Mouse (Mus musculus) kidney, adult 18-20 months (tissue): ENCODE measurements around the gene Eno3.

ENCODE experiments used
- DNase-seq: peaks from one replicate; pipeline ENCODE4 v3.0.0; 2021

Eno3 gene

DNA sequence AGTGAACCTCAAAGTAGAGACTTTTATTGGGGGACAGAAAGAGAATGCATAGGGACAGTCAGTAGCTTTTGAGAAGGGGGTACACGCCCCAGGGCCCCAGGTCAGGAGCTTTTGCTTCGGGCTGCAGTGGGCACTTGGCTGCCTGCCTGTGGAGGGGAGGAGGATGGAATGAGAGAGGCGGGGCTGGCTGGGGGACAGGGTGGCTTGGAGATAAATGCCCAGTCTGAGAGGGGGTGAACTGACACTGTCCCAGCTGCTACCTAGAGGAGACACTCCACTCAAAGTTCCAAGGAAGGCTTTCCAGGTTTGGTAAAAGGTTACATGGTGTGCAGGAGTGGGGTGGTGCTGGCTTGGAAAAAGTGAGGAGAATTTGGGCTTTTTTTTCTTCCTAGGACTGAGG, at the start of gene Eno3:
TSS of gene Eno3 (plus strand) at position 239 of the 400 bp plus-strand sequence.
- DNase-seq = no peak

DNA sequence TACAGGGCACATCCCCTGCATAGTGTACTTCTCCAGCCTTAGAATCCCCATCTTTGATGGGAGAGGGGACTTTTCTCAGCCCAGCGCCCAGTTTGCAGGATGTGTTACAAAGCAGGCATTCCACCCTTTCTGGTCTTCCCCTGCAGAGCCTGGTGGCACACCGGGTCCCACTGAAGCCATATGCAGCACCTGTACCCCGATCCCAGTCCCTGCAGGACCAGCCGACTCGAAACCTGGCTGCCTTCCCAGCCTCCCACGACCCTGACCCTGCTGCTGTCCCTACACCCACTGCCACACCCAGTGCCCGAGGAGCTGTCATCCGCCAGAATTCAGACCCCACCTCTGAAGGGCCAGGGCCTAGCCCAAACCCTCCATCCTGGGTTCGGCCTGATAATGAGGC, 49.4 kb upstream of the Eno3 start:
- DNase-seq = no peak

DNA sequence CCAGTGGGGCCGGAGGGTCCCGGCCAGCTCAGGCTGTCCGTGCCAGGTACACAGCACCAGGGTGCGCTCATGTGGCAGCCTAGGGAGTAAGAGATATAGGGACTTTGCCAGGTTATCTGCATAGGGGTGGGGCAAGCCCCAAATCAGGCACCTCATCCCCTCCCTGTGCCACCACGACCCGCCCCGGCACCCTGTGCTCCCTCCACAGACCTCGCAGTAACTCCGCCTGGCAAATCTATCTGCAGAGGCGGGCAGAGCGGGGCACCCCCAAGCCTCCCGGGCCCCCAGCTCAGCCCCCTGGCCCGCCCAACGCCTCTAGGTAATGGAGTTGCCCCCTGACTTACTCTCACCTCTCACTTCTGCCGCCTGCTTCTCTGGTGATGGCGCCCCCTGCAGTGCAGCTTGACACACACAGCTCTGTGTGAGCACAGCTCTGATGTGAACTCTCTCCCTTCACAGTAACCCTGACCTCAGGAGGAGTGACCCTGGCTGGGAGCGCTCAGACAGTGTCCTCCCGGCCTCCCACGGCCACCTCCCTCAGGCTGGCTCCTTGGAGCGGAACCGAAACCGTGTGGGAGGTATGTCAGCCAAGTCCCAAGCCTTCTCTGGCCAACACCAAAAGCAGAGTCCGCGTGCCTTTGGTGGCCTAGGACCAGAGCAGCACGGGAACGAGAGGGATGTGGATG, 48.5 kb upstream of the Eno3 start:
- DNase-seq = peak; percentile 49

DNA sequence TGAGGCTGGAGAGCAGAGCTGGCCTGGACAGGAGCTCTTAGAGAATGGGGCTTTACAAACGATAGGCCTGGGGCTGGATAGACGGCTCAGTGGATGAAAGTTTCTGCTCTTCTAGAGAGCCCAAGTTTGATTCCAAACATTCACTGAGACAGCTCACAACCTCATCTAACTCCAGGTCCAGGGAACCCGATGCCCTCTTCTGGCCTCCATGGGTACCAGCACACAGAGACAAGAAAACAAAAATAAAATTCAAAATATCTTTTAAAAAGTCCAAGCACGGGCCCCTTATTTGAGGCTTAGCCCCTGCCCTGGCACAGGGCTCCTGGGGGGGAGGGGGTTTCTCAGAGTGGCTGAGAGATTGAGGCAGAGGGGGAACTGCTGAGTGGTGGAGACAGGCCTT, 46.2 kb upstream of the Eno3 start:
- no peak for DNase-seq

DNA sequence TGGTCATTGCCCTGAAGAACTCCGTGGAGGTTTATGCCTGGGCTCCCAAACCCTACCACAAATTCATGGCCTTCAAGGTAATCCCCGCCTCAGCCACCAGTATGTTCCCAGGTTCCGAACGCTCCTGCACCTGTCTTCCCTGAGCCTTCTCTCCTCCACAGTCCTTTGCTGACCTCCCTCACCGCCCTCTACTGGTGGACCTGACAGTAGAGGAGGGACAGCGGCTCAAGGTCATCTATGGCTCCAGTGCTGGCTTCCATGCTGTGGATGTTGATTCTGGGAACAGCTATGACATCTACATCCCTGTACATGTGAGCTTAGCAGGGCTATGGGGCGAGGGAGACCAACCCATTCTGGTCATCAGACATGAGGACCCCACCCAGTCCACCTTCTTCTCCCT, 44.5 kb upstream of the Eno3 start:
- no peak for DNase-seq

DNA sequence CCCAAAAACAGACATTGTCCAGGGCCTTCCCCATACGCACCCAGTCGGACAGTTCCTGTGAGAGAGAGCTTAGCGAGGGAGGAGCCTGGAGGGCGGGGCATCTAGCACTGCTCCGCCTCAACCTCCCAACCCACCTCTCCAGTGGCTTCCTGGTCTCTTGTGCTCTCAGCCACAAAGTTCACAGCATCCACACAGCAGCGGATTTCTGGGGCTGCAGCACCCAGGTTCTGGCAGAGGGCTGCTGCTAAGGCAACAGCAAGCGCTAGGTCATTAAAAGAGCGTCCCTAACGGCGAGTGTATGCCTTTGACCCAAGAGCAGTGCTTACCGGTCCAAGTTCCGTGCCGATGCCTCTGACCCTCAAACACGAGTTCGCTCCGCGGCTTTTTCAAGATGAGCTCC, 41.9 kb upstream of the Eno3 start:
- peak; percentile 71 for DNase-seq

DNA sequence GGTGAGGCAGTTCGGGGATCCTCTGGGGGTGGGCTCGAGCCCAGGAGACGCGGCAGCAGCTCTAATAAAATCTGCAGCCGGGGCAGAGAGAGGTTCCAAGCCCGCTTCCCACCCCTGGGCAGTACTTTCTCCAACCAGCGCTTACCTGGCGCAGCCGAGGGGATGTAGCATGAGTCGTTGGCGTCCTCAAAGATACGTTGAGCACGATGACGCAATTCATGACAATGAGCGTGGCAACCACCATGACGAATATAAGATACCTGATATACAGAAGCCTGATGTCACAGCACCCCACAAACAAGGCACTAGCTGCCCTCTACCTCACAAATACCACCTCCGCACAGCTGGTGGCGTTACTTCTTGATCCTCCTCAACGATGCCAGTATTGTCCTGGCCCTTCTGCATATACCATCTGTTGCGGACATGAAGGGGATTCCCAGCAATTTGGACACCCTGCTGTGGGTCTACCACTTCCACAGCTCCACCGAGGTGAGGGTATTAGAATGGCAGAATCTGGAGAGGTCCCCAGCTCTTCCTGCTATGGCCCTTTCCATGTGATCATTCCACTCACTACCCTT, 41.4 kb upstream of the Eno3 start, which contains the start of gene 4930544D05Rik:
TSS of gene 4930544D05Rik (plus strand) at position 333 of the 578 bp plus-strand sequence.
- DNase-seq = no peak

DNA sequence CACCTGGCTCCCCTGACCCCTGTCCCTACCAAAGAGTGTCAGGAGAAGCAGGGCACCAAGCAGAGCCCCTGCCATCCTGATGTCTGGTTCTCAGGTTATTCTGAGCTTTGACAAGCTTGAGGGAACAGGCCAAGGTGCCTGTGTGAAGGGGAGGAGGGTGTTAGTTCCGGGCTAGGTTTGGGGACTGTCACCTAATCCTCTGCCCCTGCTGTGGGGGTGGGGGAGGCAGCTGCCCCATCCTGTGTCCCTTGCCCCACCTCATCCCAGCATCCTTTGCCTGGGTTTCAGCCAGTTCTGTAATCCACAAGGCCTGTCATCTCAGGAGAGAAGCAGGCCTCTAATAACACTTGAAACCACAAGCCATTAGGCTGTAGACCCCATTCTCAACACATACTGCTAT, 37.9 kb upstream of the Eno3 start, which contains the start of gene Chrne:
TSS of gene Chrne (minus strand) at position 116 of the 400 bp plus-strand sequence.
- no peak for DNase-seq

DNA sequence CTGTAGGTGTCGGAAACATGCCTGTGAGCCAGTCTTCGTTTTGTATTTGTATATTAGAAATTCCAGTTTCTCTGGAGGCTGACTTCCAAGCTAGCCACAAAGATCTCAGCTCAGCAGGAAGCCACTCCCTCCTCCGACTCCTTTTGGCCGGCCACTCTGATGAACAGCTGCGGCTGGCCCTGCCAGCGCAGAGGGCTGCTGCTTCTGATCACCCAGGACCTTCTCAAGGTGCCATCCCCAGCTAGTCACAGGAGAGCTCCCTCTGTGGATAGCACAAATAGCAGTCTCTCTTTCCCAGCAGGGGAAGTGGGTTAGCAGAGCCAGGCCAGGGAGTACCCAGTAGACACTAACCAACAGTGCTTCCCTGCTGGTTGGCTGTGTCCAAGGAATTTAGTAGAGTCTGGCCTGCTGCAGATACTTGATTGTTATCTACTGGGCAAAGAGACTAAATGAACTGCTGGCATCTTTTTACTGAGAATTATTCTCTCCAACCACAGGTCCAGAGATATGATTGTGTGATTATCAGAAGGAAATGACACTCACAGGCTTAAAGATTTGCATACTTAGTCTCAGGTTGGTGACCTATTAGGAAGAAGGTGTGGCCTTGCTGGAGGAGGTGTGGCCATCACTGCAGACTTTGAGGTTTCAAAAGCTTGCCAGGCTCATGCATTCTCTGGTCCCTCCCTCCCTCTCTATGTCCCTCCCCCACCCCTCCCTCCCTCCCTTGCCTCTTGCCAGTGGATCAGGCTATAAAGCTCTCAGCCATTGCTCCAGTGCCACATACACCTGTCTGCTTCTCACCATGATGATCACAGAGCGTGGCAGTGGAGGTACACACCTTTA, 34.8 kb upstream of the Eno3 start:
- no peak for DNase-seq

DNA sequence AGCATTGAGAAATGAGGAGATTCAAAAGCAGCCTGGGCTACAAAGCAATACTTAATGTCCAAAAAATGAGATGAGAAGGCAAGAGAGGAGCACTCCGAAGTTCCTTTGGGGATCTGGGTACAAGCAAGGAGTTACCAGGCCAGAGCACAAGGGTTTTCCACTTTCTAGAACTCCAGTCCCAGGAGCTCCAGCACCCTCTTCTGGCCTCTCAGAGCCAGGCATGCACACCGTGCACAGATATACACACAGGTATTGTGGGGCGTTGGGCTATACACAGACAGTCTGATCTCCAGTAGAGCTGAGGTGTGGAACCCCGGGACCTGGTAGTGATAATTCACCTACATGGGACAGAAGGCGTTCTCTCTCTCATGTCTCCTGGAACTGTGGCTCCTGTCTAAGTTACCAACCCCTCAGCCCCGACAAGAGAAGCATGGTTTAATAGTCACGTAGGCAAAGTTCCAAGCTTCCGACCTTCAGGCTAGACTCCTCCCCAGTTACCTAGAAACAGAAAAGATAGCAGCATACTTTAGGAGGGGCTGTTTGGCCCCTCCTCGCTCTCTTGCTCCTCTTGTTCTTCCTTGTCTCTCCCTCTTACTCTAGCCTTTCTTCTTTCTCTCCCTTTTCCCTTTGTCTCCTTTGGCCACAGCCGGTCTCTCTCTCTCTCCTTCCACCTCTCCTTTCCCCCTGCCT, 33.8 kb upstream of the Eno3 start:
- DNase-seq = no peak

DNA sequence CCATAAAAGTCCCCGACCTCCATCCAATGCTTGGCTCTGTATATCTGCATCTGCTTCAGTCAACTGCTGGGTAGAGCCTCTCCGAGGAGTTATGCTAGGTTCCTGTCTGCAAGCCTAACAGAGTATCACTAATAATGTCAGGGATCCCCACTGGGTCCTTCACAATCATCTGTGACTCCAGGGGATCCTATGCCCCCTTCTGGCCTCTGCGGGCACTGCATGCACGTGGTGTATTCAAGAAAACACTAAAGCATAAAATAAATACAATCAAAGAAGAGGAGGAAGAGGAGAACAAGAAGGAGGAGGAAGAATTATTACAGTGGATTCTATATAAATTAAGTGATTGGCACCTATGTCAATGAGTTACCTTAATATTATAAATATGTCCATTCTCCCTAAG, 31.5 kb upstream of the Eno3 start:
- DNase-seq = peak; percentile 60

DNA sequence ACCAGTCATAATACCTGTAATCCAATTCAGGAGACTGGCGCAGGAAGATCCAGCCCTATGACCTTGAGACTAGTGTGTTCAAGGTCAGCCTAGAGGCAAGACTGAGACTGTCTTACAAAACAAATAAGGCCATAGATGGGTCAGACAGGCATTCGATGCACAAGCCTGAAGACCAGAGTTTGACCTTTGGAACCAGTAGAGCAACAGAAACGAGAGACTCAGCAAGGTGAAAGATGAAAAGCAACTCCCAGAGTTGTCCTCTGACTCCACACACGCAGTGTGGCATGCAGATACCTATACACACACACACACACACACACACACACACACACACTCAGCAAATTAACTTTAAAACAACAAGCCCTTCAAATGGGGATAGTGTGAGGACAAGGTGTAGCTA, 30.1 kb upstream of the Eno3 start:
- no peak for DNase-seq

DNA sequence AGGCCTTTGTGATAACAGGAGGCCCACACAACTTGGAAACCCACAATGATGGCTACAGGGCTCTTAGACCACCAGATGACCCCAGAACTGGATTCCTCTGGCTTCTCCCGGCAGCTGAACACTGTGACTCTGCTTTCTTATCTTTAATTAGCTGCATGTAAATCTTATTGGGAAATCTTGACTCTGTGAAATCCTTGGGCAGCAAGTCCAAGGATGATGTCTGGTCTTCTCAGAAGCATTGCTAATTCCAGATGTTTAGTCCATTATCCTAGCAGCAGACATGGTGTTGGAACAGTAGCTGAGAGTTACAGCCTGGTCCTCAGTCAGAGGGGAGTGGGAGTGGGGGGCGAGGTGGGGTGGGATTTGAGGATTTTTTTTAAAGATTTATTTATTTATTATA, 28.6 kb upstream of the Eno3 start:
- DNase-seq = no peak

DNA sequence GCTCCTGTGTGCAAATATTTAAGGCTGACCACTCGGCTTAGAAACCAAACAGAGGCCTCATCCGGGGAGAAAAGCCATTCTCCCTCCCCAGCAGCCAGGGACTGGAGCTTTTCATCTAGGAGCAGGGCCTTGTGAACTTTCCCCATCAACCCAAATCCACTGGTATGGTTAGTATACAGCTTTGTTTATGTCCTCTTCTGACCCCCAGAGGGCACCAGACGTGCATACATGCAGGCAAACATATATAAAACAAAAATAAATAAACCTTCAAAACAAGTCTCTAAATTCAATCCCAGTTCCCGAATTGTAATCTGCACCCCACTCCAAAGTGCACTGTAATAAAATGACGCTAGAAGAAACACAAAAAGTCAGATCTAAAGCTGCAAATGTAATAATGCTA, 27.4 kb upstream of the Eno3 start:
- no peak for DNase-seq

DNA sequence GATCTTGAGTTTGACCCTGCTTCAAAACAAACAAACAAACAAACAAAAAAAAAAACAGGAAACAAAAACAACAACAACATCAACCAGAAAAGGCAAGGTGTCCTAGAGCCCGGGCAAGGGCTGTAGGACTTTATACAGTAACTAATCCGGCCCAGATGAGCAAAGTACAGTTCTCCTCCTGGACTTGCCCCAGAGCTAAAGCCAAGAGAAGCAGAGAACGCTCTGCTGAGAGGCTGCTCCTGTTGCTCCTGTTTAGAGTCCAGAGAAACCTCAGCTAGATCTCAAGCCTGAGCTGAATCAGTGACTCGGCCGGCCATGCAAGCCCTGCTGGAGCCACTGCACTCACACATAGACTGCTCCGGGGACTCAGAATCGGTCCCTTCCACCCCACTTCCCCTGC, 26.9 kb upstream of the Eno3 start:
- peak; percentile 50 for DNase-seq

DNA sequence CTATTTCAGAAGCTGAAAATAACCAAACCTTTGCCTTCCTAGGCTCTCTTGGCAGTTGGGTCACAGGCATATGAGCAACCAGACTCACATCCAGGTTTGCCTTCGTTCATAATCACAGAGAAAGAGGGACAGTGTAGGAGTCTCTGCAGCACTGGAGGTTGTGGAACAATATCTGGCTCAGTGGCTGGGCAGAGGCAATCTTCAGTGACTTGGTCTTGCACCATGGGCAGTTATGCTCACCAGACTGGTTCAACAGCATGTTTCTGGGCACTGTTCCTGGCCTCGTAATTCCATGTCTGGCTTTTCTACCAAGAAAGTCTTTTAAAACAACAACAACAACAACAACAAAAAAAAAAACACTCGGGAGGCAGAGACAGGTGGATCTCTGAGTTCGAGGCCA, 21.4 kb upstream of the Eno3 start:
- DNase-seq = no peak

DNA sequence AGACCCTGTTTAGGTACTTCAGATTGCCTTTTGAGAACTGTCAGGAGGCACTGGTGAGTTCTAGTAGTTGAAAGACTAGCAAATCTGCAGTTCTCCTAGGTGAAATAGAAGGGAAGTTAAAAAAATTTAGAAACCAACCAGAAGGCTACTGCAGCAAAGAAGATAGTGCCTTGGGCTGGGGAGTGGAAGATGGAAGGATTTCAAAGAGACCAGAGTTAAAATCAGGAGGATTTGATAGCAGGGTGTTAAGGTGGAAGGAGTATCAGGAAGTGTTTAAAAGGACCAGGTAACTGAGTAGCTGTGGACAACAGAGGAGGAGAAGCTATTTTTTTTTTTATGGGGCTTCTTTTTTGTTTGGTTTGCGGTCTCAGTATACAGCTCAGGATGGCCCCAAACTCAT, 19.2 kb upstream of the Eno3 start:
- no peak for DNase-seq

DNA sequence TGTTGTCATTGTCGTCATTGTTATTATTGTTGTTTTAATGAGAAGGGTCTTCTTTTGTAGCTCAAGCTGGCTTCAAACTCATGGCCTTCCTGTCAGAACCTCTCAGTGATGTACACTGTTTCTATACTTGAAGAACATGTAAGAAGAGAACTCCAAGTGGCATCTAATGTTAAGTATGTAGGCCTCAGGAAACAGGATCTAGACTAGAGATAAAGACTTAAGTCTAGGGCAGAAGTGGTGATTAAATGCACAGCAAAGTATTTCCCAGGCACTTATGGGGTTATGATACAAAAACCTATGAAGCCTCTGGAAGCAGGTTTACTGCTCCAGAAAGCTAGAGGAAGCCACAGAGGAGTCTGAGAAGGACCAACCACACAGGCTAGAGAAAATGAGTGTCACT, 18.7 kb upstream of the Eno3 start:
- DNase-seq = no peak

DNA sequence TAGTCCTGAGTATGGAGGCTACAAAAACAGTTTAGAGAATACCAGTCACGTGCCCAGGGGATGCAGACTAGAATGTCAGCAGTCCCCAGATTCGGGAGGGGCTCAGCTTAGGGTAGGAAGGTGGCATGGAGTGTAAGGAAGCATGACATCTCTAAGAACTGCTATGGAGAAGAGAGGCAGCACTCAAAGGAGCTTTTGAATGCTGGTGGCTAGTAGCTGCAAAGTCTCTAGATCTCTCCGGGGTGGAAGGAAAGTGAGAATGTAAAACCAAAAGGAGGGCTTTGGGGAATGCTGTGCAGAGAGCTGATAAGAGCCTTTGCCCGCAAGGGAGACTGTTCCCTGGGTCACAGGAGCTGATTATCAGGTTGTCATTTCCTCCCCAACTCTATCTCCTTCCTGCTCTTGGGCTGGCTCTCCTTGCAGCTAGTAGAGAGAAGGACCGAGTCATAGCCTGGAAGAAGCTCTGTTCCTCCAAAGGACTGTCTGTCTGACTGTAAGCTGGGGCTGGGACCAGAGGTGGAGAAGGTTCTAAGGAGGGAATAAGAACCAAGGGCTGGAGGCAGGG, 18.2 kb upstream of the Eno3 start, which contains the start of gene Gp1ba:
TSS of gene Gp1ba (plus strand) at position 409 of the 565 bp plus-strand sequence.
- no peak for DNase-seq

DNA sequence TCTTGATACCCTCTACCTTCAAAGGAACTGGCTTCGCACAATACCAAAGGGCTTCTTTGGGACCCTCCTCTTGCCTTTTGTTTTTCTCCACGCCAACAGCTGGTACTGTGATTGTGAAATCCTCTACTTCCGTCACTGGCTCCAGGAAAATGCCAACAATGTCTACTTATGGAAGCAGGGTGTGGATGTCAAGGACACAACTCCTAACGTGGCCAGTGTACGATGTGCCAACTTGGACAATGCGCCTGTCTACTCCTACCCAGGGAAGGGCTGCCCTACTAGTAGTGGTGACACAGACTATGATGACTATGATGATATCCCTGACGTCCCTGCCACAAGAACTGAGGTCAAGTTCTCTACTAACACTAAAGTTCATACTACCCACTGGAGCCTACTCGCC, 17.0 kb upstream of the Eno3 start:
- no peak for DNase-seq

DNA sequence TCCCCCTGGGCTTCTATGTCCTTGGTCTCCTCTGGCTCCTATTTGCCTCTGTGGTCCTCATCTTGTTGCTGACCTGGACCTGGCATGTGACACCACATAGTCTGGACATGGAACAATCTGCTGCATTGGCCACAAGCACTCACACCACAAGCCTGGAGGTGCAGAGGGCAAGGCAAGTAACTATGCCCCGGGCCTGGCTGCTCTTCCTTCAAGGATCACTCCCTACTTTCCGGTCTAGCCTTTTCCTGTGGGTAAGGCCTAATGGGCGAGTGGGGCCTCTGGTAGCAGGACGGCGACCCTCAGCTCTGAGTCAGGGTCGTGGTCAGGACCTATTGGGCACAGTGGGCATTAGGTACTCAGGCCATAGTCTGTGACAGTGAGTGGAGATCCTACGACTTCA, 15.8 kb upstream of the Eno3 start:
- DNase-seq = no peak

DNA sequence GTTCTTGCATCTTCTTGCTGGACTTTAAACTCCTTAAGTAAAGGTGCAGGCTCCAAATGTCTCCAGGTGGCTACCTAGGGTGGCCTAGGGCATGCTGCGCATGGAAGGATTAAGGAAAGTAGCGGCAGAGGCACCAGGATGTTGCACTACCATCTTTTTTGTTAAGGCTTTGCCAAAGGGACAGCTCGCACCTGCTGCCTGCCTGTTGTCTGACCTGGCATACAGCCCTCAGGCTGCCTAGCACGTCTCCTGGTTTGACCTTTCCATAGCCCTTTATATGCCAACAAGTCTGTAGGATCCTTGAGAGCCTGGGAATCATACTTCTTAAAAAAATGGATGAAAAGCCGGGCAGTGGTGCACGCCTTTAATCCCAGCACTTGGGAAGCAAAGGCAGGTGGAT, 14.0 kb upstream of the Eno3 start:
- no peak for DNase-seq

DNA sequence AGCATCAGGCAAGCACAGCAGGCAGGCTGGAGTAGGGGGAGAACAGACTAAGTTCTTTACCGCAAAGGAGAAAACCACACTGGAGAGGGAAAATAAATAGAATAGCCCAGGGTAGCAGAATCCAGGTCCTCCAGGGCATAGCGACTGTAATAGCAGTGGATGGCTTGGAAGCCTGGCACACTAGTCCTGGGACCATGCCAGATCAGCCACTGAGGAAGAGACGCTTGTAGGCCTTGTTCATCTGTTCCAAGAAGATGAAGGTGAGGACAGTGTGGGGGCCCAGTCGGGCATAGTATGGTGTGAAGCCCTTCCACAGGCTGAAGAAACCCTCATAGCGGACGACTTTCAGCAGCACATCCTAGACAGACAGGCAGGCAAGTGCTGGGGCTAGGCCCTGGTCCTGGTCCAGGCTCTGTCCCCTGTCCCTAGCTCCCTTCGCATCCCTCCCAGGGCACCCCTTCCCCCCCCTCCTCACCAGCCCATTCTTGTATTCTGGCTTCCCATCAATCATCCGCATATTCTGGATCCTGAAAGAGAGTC, 12.4 kb upstream of the Eno3 start:
- no peak for DNase-seq
